Mouse (Mus musculus) heart, adult 2 months (tissue): ENCODE measurements around the gene H1foo.

ENCODE experiments used
- CTCF ChIP-seq: fragments of 200-600 bp; IDR thresholded peaks from 2 replicates; pipeline ENCODE4 v1.8.1; 2022; ENCODE audit warnings: antibody characterized with exemption, mild to moderate bottlenecking, moderate library complexity
- POLR2A ChIP-seq: fragments of 200-500 bp; IDR thresholded peaks from 2 replicates; pipeline ENCODE4 v1.6.1; 2011; ENCODE audit warnings: mild to moderate bottlenecking, low read depth, low read length, control low read depth; ENCODE audit not compliant: insufficient read depth

- TF ChIP-seq POLR2A (no peak), CTCF (no peak)
Observed at GRCm38 (mm10) chr6:115908421-115908982, 36.2 kb upstream of the H1foo start.
